Mouse (Mus musculus) lung, postnatal 36 days (tissue): ENCODE data around the gene Htatip2.

Experiments used
- DNase-seq: peaks from one replicate; pipeline ENCODE4 v3.0.0; 2022; ENCODE audit warnings: mixed read lengths

Htatip2 gene

GRCm38 (mm10) chr7:49758934-49759571 lies at the start of gene Htatip2:
Htatip2 (plus strand) TSS chr7:49759115.
- DNase-seq = peak; percentile 71

DNA sequence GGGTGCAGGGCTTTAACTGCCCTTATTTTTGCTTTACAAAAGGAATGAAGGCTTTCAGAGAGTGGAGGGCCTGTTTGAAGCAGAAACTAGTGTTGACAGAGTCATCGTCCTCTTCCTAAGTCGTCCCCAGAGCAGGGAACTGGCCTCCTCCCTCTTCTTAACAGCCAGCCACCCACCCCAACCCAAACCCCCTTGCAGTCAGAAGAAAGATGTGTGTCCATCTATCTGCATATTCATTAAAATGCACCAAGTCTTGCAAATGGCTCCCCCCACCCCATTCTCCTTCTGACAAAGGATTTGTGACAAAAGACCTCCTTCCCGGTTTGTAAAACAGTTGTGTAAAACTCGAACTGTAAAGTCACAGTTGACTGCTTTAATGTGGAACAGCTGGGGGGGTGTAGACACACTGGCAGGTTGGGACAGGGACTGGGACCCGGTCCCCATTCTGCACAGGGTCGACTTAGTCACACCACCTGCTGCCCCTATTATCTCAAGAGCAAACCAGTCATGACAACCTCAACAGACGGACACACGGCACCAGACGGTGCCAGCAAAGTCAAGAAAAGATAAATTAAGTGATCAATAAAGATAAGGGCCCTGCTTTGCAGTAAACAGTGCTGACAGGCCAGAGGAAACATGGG lies 49.4 kb upstream of the Htatip2 start:
- no peak for DNase-seq

DNA sequence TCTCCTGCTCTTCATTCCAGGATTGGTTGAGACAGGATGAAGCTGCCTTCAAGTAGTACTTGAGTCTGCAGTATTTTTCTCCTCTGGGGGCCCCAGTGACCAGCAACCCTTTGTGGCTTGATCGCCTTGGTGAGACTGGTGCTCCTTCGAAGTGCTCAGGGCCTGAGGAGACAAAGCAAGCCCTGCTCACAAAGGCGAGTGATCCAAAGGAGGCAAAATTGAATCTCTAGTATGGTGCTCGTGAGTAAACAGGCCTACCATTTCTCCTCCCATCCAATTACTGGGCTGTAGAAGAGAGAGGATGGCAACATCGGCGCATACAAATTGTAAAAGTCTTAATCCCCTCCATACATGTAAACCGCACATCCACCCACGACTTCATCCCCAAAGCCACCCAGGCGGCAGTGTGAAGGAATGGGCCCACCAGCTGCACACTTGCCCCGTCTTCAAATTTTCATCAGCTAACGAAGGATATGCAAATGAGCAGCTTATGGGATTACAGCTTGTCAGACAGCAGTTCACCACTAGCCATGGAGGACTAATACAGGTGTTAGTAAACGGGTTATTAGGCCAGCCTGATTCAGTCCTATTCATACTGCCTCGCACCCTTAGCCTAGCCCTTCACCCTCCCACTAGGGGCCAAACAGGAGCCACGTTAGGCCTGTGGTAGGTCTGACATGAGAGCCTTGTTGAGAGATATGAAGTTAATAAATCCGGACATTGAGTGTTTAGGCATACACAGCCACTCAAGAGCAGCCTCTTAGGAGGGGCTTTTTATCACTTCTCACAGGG lies 40.8 kb upstream of the Htatip2 start:
- no peak for DNase-seq

GRCm38 (mm10) chr7:49734342-49734741 lies 24.6 kb upstream of the Htatip2 start:
- DNase-seq = no peak

- DNase-seq = no peak
Measured at GRCm38 (mm10) chr7:49739448-49739847, 19.5 kb upstream of the Htatip2 start.

DNA sequence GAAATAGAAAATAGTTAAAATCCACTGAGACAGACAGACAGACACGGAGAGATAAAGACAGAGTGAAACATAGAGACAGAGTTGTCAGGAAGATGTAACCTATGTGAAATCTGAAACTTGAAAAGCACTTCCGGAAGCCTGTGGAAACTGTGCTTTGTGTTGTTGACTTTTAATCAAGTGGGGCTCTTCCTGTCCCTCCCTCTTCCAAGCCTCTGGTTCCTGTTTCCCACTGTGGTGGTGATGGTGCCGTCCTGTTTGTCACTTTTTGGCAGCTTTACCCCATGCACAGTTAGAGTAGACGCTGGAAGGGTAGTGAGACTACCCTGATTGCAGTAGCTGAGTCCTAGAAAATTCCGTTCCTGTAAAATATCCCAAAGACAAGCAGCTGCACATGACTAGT lies 17.4 kb upstream of the Htatip2 start:
- DNase-seq = peak; percentile 15

- DNase-seq = no peak
Measured at GRCm38 (mm10) chr7:49741923-49742322, 17.0 kb upstream of the Htatip2 start.

GRCm38 (mm10) chr7:49751148-49751547 lies 7.8 kb upstream of the Htatip2 start:
- DNase-seq = peak; percentile 61

GRCm38 (mm10) chr7:49752730-49753506 lies 6.0 kb upstream of the Htatip2 start:
- DNase-seq = peak; percentile 67

GRCm38 (mm10) chr7:49754767-49755166 lies 4.1 kb upstream of the Htatip2 start:
- peak; percentile 69 for DNase-seq

GRCm38 (mm10) chr7:49762605-49763004 lies 3.7 kb downstream of the Htatip2 start:
- DNase-seq = peak; percentile 11

DNA sequence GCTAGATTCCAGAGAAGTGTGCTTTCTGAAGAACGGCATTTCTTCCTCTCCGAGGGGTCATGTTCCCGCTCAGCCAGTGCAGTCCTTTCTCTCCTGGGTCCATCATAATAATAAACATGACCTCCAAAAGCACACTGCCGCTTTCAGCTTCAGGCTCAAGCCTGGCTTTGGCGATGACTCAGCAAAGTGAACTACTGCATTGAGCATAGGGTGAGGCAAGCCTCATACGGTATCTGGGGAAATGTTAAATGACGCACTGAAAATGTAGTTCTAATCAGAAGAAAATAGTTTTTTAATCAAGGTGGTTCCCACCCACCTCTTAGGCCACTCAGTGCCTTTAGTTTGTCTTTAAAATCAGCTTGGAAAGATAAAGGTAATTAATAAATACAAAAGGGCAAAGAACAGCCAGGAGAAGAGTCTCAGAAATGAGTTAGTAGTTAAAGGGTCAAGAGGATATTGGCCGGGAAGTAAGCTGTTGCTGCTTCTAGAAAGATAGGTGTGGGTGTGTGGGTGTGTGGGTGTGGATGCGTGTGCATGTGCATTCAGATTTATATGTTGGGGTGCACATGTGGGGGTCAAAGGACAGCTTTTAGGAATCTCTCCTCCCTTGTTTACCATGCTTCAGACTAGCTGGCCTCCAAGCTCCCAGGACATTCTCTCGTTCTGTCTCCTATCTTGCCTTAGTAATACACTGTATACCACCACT lies 5.2 kb downstream of the Htatip2 start:
- DNase-seq = no peak

DNA sequence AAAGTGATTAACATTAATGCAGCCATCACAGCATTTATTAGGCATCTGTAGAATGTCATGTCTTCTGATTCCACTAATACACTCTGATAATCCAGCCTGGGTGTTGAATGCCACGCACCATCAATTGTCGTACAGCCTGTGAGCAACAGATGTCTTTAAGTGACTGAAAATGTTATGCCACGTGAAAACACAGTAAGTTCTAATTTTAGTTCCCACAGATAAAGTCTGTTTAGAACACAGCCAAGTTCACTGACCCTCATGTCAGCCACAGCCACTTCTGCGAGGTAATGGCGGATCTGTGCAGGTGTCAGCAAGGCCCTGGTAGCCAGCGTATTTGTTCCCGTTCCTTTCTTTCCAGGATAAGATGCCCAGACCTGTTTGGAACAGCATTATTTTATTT lies 7.3 kb downstream of the Htatip2 start:
- no peak for DNase-seq

- DNase-seq = no peak
Measured at GRCm38 (mm10) chr7:49768509-49768908, 9.6 kb downstream of the Htatip2 start.

DNA sequence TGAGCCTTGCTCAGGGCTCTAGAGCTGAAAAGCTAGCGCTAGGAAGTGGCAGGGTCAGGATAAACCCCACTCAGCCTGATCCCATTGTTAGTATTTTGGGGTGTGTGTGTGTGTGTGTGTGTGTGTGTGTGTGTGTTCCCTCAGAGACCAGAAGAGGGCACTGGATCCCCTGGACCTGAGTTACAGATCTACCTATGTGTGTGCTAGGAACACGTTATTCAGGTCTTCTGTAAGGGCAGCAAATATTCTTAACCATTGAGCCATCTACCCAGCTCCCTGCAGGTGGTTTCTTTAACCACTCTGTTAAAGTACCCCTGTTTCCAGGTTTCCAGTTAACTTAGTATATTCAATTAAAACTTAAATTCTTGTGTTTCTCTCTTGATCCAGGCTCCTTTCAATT lies 15.5 kb downstream of the Htatip2 start:
- no peak for DNase-seq

DNA sequence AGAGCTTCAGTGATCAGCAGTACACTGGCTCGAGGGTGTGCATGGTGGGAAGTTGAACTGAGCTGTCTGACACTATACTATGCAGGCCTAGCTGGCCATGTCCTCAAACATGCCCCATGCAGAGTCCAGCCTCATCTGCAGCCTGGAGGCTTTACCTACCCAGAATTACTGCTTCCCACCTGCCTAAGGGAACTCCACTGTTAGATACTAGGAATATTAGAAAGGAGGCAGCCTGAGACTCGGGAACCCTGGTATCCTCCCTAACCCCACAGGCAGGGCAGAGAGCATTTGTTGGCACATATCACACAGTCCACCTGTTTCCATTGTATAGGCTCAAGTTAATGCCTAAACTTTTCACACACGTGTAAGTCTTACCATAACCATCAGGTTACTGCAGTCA lies 18.7 kb downstream of the Htatip2 start:
- DNase-seq = no peak

- peak; percentile 98 for DNase-seq
Measured at GRCm38 (mm10) chr7:49778114-49778901, 19.4 kb downstream of the Htatip2 start, which contains the start of gene Prmt3. Prmt3 (plus strand) TSS chr7:49778346.

DNA sequence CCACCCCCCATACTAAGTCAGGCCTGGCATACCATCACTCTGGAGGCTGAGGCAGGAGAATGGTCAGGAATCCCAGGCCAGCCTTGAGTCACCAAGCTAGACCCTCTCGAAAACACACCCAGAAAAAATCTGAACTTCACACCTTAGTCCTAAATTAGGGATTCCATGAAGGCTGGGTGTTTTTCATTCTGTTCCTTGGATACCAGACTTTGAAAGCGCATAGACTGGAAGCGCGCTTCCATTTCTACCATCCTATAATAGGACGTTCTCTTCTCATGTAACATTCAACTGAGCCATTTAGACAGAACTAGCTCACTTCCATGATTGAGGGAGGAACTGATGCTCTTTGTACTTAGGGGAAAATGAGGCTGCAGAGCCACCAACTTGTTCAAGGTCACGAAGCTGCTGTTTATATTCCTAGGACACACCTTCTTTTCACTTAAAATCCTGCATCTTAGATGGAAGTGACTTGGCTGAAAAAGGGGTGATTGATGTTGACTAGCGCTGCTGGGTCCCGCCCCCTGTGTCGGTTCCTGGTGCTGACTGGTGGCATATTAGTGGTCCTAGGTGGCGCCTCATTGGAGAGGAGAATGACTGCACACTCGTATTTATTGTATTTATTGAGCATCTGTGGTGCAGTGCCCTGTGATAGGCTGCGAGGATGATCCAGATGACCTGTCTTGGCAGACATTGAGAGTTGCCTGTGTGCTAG lies 20.1 kb downstream of the Htatip2 start:
- peak; percentile 12 for DNase-seq

GRCm38 (mm10) chr7:49783017-49783416 lies 24.1 kb downstream of the Htatip2 start:
- no peak for DNase-seq

DNA sequence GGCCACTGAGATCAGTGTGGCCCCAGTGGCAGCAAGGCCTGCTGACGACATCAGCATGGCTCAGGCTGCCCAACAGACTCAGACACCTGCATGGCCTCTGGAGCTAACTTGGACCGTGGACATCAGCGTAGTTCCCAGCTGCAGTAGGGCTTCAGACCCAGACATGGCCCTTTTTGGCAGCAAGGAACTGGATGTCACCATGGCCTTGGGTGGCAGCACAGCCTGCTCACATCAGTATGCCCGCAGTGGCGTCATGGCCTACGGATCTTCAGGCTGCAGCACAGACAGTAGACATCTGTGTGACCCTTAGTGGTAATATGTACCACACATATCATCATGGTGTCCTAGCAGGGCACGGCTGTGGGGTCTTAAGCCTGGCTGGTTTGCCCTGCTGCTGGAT lies 26.2 kb downstream of the Htatip2 start:
- DNase-seq = no peak
